Mouse (Mus musculus): ENCODE data around the gene Gm7544.
"Not testable (repeated sequence)": the region's sequence is repeated elsewhere in the genome, so short reads cannot be mapped to it uniquely, and the experiment has no call there.

Gene Gm7544

GRCm38 (mm10) chr1:82930558-82930957 lies 25.3 kb downstream of the Gm7544 start:
- in situ Hi-C loops (cut with MboI; ENCODE audit: low sequenced_read_pairs), result not testable (repeated sequence)

- in situ Hi-C loops (cut with MboI; ENCODE audit: low sequenced_read_pairs), result no loop called here
These were observed 31.2 kb downstream of the Gm7544 start, which contains the start of gene A030014E15Rik for GRCm38 (mm10) chr1:82924650-82925049. Gene A030014E15Rik, plus strand, starts transcription at chr1:82924917.

DNA sequence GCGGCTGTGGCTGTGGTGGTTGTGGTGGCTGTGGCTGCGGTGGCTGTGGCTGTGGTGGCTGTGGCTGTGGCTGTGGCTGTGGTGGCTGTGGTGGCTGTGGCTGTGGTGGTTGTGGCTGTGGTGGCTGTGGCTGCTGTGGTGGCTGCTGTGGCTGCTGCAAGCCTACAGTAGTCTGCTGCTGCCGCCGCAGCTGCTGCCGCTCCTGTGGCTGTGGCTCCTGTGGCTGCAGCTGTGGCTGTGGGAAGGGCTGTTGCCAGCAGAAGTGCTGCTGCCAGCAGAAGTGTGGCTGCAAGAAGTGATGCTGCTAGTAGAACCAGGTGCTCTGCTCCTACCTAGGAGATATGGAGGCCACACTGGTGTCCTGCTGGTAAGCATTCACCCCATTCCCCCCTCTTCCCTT lies 42.4 kb downstream of the Gm7544 start:
- in situ Hi-C loops (cut with MboI; ENCODE audit: low sequenced_read_pairs), result not testable (repeated sequence)

DNA sequence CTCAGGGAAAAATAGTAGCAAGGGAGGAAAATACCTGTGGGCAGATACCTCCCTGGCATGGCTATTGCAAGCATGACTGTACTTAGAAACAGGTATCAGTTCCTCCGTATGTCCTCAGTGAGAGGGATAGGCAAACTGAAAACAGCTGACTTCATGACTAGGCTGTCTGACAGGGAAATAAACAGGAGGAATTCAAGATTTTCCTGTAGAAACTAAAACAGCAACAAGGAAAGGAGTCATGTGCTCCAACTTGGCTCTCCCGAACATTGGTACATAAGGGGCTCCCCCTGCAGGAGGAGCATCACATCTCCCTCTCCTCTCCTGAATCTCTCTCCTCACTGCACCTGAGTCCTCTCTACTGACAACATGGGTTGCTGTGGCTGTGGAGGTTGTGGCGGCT lies 42.8 kb downstream of the Gm7544 start, which contains the start of gene A030005L19Rik:
Gene A030005L19Rik, plus strand, starts transcription at position 301 of the 400 bp plus-strand sequence.
- in situ Hi-C loops (cut with MboI; ENCODE audit: low sequenced_read_pairs), result no loop called here

DNA sequence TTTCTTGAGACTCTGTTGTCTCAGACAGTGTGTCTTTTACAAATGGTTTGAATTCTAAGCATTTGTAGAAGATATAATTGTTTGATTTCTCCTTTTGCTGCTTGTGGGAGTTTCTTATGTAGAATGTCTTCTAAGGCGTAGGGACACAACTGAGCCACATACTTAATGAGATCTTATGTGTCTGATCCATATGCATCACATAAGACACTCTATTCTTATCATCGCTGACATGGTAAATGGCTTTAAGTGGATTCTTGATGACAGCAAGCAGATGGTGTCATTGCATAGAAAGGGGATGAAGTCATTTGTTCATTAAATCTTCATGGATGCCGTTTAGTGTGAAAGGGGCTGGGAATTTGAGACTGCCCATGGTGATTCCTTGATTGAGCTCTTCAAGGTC lies 49.9 kb downstream of the Gm7544 start:
- in situ Hi-C loops (cut with MboI; ENCODE audit: low sequenced_read_pairs), result no loop called here
